Mouse (Mus musculus) small intestine, adult 10 weeks (tissue): ENCODE measurements around the gene Ins2. TPM values are rescaled to one million over a fixed set of nuclear protein-coding genes. Genes with fewer than 3 reads are reported as not detected.

Experiments
- polyA plus RNA-seq: library from polyadenylated mRNA; stranded (reverse); fragments of 350-450 nt; fragmentation: Illumina TruSeq; extraction: RNeasy Lipid Tissue Mini Kit (QIAGEN cat#74804); gene quantifications from one replicate; pipeline ENCODE4 v1.2.3, GENCODE M21; 2014; ENCODE audit warnings: low replicate concordance

Ins2 gene
- not detected for polyA plus RNA-seq

DNA sequence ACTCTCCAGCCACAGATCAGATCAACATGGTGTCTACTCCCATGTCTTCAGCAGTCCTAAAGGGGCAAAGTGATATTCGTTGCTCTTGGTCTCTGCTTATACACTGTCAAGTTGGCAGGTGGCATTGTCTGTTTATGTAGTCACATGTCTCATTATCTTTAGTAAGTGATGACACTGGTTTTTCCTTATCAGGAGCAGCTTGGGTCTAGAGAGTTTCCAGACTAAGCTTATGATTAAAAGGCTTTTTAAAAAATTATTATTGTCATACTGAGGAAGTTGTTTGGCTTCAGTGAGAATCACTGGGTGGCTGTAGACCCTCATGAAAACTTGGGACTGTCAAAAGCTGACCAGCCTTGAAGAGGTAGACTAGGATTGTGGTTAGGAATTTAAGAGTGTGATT, at the start of gene Ins2:
TSS of gene Ins2 (minus strand) at position 101 of the 400 bp plus-strand sequence.

GRCm38 (mm10) chr7:142669751-142670625, 73.2 kb downstream of the Ins2 start, which contains the start of gene Gm49394:
Gene Gm49394 (minus strand): TSS chr7:142669942.

GRCm38 (mm10) chr7:142666659-142667058, 76.5 kb downstream of the Ins2 start, which contains the start of gene Igf2:
Gene Igf2 (minus strand): TSS chr7:142666816.

Other genes starting within 250 kb of the Ins2 start
- not detected for gene Tnnt3, start 244.5 kb downstream of the Ins2 start, polyA plus RNA-seq
- gene Mrpl23, start 210.7 kb downstream of the Ins2 start, polyA plus RNA-seq = 0.71 TPM
- 3.7 TPM for gene Igf2, start 76.6 kb downstream of the Ins2 start, polyA plus RNA-seq
- not detected for gene Gm49394, start 73.4 kb downstream of the Ins2 start, polyA plus RNA-seq
- gene Th, start 187.7 kb upstream of the Ins2 start, polyA plus RNA-seq = not detected
- gene Ascl2, start 225.9 kb upstream of the Ins2 start, polyA plus RNA-seq = 1.6 TPM